Mouse (Mus musculus) Patski (cell line): ENCODE measurements at regions not wholly inside any gene's neighbourhood (a gene's known extent, or its start where the extent isn't known, plus 50 kb on each side); places are given as distances from the start of the nearest gene placed in this dataset.

Source experiments
- ATAC-seq: fragments of 100-300 bp; one replicate; pipeline ENCODE4 v1.8.0; 2021
- CTCF ChIA-PET: fragments of 350-600 bp; sonication (Branson Sonifier 250); formaldehyde crosslinking; loops from one replicate; lab custom pipeline; 2022; ENCODE audit warnings: inconsistent platforms; lab: Charles Lee
- POLR2A ChIA-PET: fragments of 350-600 bp; sonication (Branson Sonifier 250); formaldehyde crosslinking; loops from one replicate; lab custom pipeline; 2022; ENCODE audit warnings: antibody characterized with exemption, inconsistent platforms; lab: Charles Lee
- DNase-seq: peaks from one replicate; pipeline ENCODE4 v3.0.0-alpha.2; 2011; ENCODE audit warnings: low read depth, low spot score
- H3K27me3 ChIP-seq: fragments of 371-371 bp; one replicate; pipeline ENCODE4 v1.5.1; 2021
- CTCF ChIP-seq: fragments of 100-300 bp; IDR thresholded peaks from one replicate; pipeline ENCODE4 v1.5.1; 2021
- in situ Hi-C: fragments of 300-500 bp; cut with MboI; formaldehyde crosslinking; loops from 3 replicates; pipeline ENCODE4 v1.11.1; 2018; ENCODE audit warnings: low pct_unique_long_range_greater_than_20kb, mixed read lengths

- CTCF ChIA-PET, result no interaction called here
- in situ Hi-C loops, result no loop called here
- no peaks in the 10 kb centered on the region for H3K27me3 ChIP-seq
- no peak for ATAC-seq
- DNase-seq, result no peak
- TF ChIP-seq CTCF, result no peak
- POLR2A ChIA-PET, result no interaction called here
Observed at GRCm38 (mm10) chr12:12706326-12706920, 235.3 kb downstream of the Mycn start.

GRCm38 (mm10) chr12:12701735-12702134 lies 240.0 kb downstream of the Mycn start:
- in situ Hi-C loops, result no loop called here
- CTCF ChIA-PET, result no interaction called here
- DNase-seq (no peak), ATAC-seq (no peak)
- POLR2A ChIA-PET, result no interaction called here
- no peaks in the 10 kb centered on the region for H3K27me3 ChIP-seq
- TF ChIP-seq CTCF, result no peak

- POLR2A ChIA-PET, result no interaction called here
- no peaks in the 10 kb centered on the region for H3K27me3 ChIP-seq
- DNase-seq (no peak), ATAC-seq (no peak)
- TF ChIP-seq CTCF, result no peak
- in situ Hi-C loops, result no loop called here
- CTCF ChIA-PET, result no interaction called here
Observed at GRCm38 (mm10) chr12:12701060-12701667, 240.6 kb downstream of the Mycn start.

- ChIA-PET CTCF (no interaction called here), POLR2A (no interaction called here)
- no peaks in the 10 kb centered on the region for H3K27me3 ChIP-seq
- TF ChIP-seq CTCF, result no peak
- DNase-seq (no peak), ATAC-seq (no peak)
- in situ Hi-C loops, result no loop called here
Observed at GRCm38 (mm10) chr12:12693838-12694777, 247.6 kb downstream of the Mycn start.

- DNase-seq (no peak), ATAC-seq (no peak)
- POLR2A ChIA-PET, result no interaction called here
- in situ Hi-C loops, result no loop called here
- no peaks in the 10 kb centered on the region for H3K27me3 ChIP-seq
- CTCF ChIA-PET, result interaction anchor here (0.6 to 1.2 kb wide), 3 partner anchors 9 to 142 kb away, joined by 3 to 4 read pairs (median 3); no protein-coding TSS in a partner anchor
- no peak for TF ChIP-seq CTCF
Observed at GRCm38 (mm10) chr12:12687376-12687775, 254.3 kb downstream of the Mycn start.

- CTCF ChIA-PET, result interaction anchor here (1.0 kb wide), 1 partner anchor 257 kb away, joined by 4 read pairs; the partner anchor contains the start of gene Mycn
Observed at GRCm38 (mm10) chr12:12685217-12685522, 256.5 kb downstream of the Mycn start.

GRCm38 (mm10) chr12:12684481-12685216 lies 257.1 kb downstream of the Mycn start:
- POLR2A ChIA-PET, result no interaction called here
- CTCF ChIA-PET, result interaction anchor here (1.0 kb wide), 1 partner anchor 258 kb away, joined by 4 read pairs; the partner anchor contains the start of gene Mycn
- in situ Hi-C loops, result no loop called here
- TF ChIP-seq CTCF, result no peak
- DNase-seq (no peak), ATAC-seq (peak; percentile 10)
- no peaks in the 10 kb centered on the region for H3K27me3 ChIP-seq

More at GRCm38 (mm10) chr12:12685217-12685522, 256.5 kb downstream of the Mycn start:
- DNase-seq (peak; percentile 41), ATAC-seq (peak; percentile 96)
- in situ Hi-C loops, result no loop called here
- POLR2A ChIA-PET, result interaction anchor here (0.6 kb wide), 1 partner anchor 256 kb away, joined by 4 read pairs; no protein-coding TSS in a partner anchor
- TF ChIP-seq CTCF, result no peak
- no peaks in the 10 kb centered on the region for H3K27me3 ChIP-seq

- CTCF ChIA-PET, result no interaction called here
- in situ Hi-C loops, result no loop called here
- ATAC-seq (no peak), DNase-seq (no peak)
- no peak for TF ChIP-seq CTCF
- POLR2A ChIA-PET, result no interaction called here
- no peaks in the 10 kb centered on the region for H3K27me3 ChIP-seq
Observed at GRCm38 (mm10) chr12:12683733-12684470, 257.8 kb downstream of the Mycn start.

- DNase-seq (no peak), ATAC-seq (no peak)
- ChIA-PET CTCF (no interaction called here), POLR2A (no interaction called here)
- in situ Hi-C loops, result no loop called here
- TF ChIP-seq CTCF, result no peak
- H3K27me3 ChIP-seq, result no peaks in the 10 kb centered on the region
Observed at GRCm38 (mm10) chr12:12681101-12681500, 260.6 kb downstream of the Mycn start.
